Mouse (Mus musculus): ENCODE measurements around the gene Rcn1. TPM values are rescaled to one million over a fixed set of nuclear protein-coding genes. Genes with fewer than 3 reads are reported as not detected.

Gene Rcn1
- polyA plus RNA-seq, 1 experiment from 2014 or later = 70.8 TPM

Other genes with a start within 250 kb of the Rcn1 start
- 0.09 and 0.46 TPM in 2 replicates for gene Them7, start 175.0 kb downstream of the Rcn1 start, polyA plus RNA-seq (2015; fragmentation: Nextera tagmentation; extraction: Ambion mirVana)

All from hindbrain, embryonic 15.5 days (tissue).